Mouse (Mus musculus) activated CD4-positive, CD25-positive, alpha-beta regulatory T cell, adult 4 months (primary cell): ENCODE results near the gene Gsg1. TPM values are rescaled to one million over a fixed set of nuclear protein-coding genes. Genes with fewer than 3 reads are reported as not detected.

Source experiments
- ATAC-seq: one replicate; pipeline ENCODE4 v1.8.0; 2017
- polyA plus RNA-seq, 2 experiments: library from polyadenylated mRNA; unstranded; fragments of 100-300 nt; shearing (Covaris generic); gene quantifications; one replicate each; pipeline ENCODE4 v1.2.1; 2017

Gsg1 gene
- polyA plus RNA-seq, 2 experiments from 2014 or later, result not detected

GRCm38 (mm10) chr6:135204869-135205268, 49.3 kb downstream of the Gsg1 start:
- no peak for ATAC-seq

GRCm38 (mm10) chr6:135203737-135204136, 50.4 kb downstream of the Gsg1 start:
- ATAC-seq, result no peak

DNA sequence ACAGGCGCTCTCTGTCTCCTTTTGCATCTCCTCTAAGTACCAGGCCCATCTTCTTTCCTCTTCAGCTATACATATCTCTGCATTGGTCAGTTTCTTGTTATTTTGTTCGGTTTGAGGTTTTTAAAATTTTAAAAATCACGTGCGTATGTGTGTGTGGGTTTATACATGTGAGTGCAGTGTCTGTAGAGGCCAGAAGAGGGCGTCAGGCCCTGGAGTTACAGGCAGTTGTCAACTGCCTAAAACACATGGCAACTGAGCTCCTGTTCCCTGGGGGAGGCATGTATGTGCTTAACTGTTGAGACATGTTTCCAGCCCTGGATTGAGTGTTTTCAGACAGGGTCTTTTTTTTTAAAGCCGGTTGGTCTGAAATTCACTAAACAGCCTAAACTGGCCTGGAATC, 51.5 kb downstream of the Gsg1 start:
- no peak for ATAC-seq

DNA sequence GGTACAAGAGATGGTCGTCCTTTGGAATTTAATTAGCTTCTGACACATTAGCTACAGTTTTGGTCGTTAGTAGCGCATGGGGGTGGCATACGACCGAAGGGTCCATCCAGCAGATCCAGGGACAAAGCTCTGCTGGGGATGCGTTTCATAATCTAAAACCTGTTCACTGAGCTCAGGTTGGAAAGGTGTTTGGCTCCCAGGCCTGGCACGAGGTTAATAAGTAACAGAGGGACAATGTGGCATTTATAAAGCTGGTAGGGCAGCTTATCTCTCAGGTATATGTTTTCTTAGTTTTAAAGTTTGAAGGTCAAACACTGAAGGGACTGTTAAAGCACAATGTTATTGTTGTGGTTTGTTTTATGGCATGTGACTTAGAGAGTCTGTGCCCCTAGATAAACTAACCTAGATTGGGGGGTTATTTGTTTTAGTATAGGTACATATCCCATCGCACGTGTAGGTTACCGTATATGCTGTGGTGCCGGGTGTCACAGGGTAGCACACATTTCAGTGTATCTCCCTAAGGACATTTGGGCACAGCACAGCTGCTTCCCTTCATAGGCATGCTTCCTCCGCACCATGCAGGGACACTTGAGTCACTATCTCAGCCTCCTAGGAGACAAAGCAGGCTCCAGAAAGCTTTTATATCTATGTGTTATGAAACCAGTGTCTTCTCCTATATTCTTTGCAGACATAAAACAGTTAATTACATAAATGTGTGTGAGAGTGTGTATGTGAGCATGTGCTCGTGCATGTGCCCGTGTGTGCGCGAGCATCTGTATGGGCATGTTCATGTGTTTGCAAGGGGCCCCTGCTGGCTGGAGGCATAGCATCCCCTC, 53.8 kb downstream of the Gsg1 start:
- ATAC-seq, result no peak

GRCm38 (mm10) chr6:135198726-135199125, 55.4 kb downstream of the Gsg1 start:
- peak; percentile 30 for ATAC-seq

DNA sequence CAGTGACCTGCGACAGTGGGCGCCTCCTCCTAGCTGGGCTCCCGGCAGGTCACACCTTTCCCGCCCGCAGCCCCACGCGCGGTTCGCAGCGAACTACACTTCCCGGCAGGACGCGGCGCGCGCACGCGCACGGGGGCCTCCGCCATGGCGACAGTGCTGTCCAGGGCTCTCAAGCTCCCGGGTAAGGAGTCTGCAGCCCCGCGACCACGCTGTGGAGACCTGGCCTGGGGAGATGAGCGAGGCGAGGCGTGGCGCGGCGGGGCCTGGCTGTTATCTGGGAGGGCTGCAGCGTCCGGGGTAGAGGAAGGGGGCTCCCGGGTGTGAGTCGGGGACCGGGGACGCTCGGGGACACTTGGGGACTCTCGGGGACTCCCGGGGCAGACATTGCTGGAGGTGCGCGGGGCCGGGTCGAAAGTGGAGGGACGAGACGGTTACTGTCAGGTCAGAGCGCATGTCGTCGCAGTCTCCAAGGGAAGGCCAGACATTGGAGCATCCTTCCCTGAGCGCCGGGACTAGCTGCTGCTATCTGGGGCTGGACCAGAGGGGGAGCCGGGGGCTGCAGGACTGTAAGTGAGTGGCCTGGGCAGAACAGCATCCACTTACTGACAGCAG, 56.1 kb downstream of the Gsg1 start, which contains the start of the genes Fam234b and Hebp1:
TSS of gene Fam234b (plus strand) at position 57 of the 612 bp plus-strand sequence.
TSS of gene Hebp1 (minus strand) at position 102 of the 612 bp plus-strand sequence.
- ATAC-seq, result peak; percentile 81

GRCm38 (mm10) chr6:135197446-135197845, 56.7 kb downstream of the Gsg1 start:
- no peak for ATAC-seq

DNA sequence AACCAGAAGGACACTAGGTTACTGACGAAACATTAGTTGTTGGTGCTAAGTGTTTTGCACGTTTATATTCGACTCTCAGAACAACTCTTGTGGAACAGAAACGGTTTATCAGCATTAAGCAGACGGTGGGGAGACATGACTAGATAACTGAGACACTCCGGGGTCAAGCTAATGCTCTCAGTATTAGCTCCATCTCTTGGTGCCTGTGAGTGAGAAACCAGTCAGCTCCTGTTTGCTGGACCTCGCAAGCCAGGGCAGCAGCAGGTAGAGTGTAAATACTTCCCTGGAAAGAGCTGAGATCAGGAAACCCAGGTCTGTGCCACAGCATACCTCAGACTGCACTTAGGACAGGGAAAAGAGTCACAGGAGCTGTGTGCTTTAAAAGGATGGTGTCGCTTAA, 57.4 kb downstream of the Gsg1 start:
- ATAC-seq, result no peak

- no peak for ATAC-seq
Observed at GRCm38 (mm10) chr6:135194907-135195306, 59.2 kb downstream of the Gsg1 start.

DNA sequence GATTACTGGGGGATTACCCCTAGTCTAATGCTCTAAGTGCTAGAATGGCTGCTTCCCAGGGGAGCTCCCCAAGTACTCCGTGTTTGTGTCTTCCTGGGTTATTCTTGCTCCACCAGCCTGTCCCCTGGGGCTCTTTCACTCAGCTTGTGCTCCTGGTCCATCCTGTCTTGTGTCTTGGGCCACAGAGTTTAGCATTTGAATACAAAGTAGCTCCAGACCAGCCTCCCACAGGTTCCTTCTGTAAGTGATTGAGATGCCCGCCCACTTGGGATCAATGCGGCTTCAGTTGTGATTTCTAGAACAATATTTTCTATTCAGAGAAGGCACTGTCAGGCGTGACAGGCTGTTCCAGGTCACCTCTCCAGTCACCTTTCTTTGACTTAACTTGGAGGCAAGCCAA, 60.4 kb downstream of the Gsg1 start:
- no peak for ATAC-seq

- ATAC-seq, result no peak
Observed at GRCm38 (mm10) chr6:135192993-135193392, 61.2 kb downstream of the Gsg1 start.

GRCm38 (mm10) chr6:135191906-135192305, 62.2 kb downstream of the Gsg1 start:
- ATAC-seq, result no peak

GRCm38 (mm10) chr6:135190122-135190521, 64.0 kb downstream of the Gsg1 start:
- ATAC-seq, result no peak

- ATAC-seq, result no peak
Observed at GRCm38 (mm10) chr6:135188629-135189028, 65.5 kb downstream of the Gsg1 start.

Other genes starting within 250 kb of the Gsg1 start
- 100 to 1,000 TPM; 132 to 161 TPM for gene Ddx47, start 242.7 kb downstream of the Gsg1 start, polyA plus RNA-seq
- gene Gprc5a, start 188.7 kb downstream of the Gsg1 start, polyA plus RNA-seq, result under 1 TPM; 0.26 to 0.45 TPM
- gene Gprc5d, start 136.1 kb downstream of the Gsg1 start, polyA plus RNA-seq, result not detected
- gene Fam234b, start 56.4 kb downstream of the Gsg1 start, polyA plus RNA-seq, result 10 to 100 TPM; 23.6 to 23.8 TPM
- 1 to 10 TPM in 1 of 2 experiments, under 1 TPM in 1; 0.42 to 2.4 TPM for gene Hebp1, start 56.3 kb downstream of the Gsg1 start, polyA plus RNA-seq
- not detected for gene Pbp2, start 56.1 kb upstream of the Gsg1 start, polyA plus RNA-seq
- 10 to 100 TPM in 1 of 2 experiments, 1 to 10 TPM in 1; 7.5 to 10.5 TPM for gene Emp1, start 108.2 kb upstream of the Gsg1 start, polyA plus RNA-seq